Mouse (Mus musculus) limb, embryonic 12.5 days (tissue): ENCODE measurements around the gene Hist1h2bj. TPM values are rescaled to one million over a fixed set of nuclear protein-coding genes. Genes with fewer than 3 reads are reported as not detected.

ENCODE experiments used
- ATAC-seq: fragments of 200-750 bp; cut with Nextera tagmentation; 2 replicates; pipeline ENCODE4 v1.8.0; 2017; ENCODE audit warnings: low read depth, moderate TSS enrichment; ENCODE audit not compliant: insufficient number of reproducible peaks, insufficient read depth, low FRiP score, low TSS enrichment
- H3K27ac ChIP-seq: fragments of 300-500 bp; sonication (generic); 2 replicates; pipeline ENCODE4 v1.5.1; 2016; ENCODE audit warnings: mild to moderate bottlenecking, moderate library complexity
- H3K27me3 ChIP-seq: fragments of 300-500 bp; sonication (generic); 2 replicates; pipeline ENCODE4 v1.6.1; 2016; ENCODE audit warnings: mild to moderate bottlenecking, moderate library complexity
- H3K36me3 ChIP-seq: fragments of 300-500 bp; sonication (generic); 2 replicates; pipeline ENCODE4 v1.6.1; 2016; ENCODE audit warnings: mild to moderate bottlenecking, moderate library complexity
- H3K4me1 ChIP-seq: fragments of 300-500 bp; sonication (generic); replicated peaks from 2 replicates; pipeline ENCODE4 v1.6.1; 2016
- H3K4me2 ChIP-seq: fragments of 300-500 bp; sonication (generic); 2 replicates; pipeline ENCODE4 v1.6.1; 2016; ENCODE audit warnings: mild to moderate bottlenecking, moderate library complexity
- H3K4me3 ChIP-seq: fragments of 300-500 bp; sonication (generic); replicated peaks from 2 replicates; pipeline ENCODE4 v1.5.1; 2016; ENCODE audit warnings: mild to moderate bottlenecking
- H3K9ac ChIP-seq: fragments of 300-500 bp; sonication (generic); replicated peaks from 2 replicates; pipeline ENCODE4 v1.6.1; 2016; ENCODE audit warnings: mild to moderate bottlenecking, moderate library complexity
- H3K9me3 ChIP-seq: fragments of 300-500 bp; sonication (generic); 2 replicates; pipeline ENCODE4 v1.6.1; 2016; ENCODE audit warnings: mild to moderate bottlenecking, moderate library complexity
- WGBS: fragments of 180-500 bp; shearing (Covaris S2); methylation state at CpG from one replicate; pipeline ENCODE4 v1.1.7; 2016; 5-methylcytosine and 5-hydroxymethylcytosine counted together
- polyA plus RNA-seq: library from polyadenylated mRNA; unstranded; fragments of >200 nt; fragmentation: Nextera tagmentation; extraction: Ambion mirVana; gene quantifications from 2 replicates; pipeline ENCODE4 v1.2.1, GENCODE M21; 2016

Gene Hist1h2bj
- polyA plus RNA-seq, 1 experiment from 2014 or later: 28.8 TPM

DNA sequence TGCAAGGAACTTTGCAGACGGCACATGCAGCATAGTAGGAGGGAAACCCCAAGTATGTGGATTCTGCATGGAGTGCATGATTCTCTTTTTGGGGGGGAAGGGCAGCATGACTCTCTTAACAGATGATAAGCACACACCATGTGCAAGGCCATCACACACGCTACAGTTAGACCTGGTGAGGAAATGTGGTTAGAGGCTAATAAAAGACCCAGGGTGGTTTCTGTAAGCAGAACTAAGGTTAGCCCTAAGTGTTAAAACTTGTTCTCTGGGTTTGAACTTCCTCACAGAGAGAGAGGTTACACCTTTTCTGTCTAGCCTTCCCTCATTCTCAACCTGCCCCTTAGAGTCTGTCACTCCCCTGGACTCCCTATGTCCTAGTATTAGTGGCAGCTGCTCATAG, 41.7 kb upstream of the Hist1h2bj start:
- WGBS: 51% methylated on average over 2 of the region's 2 CpGs
- Histone ChIP-seq H3K4me3 (no peak overlapping the region), H3K27me3 (peaks cover 99% of the 10 kb centered on the region), H3K36me3 (no peaks in the 10 kb centered on the region), H3K4me2 (no peak overlapping the region), H3K9me3 (no peaks in the 10 kb centered on the region), H3K27ac (no peak overlapping the region), H3K4me1 (peaks cover 17% of the 10 kb centered on the region), H3K9ac (no peak overlapping the region)
- ATAC-seq: no peak

DNA sequence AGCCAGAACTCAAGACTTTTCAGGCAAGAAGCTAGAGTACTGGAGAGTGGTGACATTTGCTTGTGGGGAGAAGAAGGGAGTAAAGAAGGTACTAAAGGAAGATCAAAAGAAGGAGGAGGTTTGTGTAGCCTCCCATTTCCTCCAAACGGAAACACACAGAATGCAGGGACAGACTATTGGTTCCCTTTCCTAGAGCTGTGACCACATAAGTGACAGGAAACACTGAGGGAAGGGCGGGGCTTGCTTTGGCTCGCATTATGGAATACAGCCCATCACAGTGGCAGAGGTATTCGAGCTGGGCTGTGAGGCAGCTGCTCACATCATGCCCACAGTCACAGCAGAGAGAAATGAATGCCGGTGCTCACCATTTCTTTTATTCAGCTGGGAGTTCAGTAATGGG, 41.2 kb upstream of the Hist1h2bj start:
- no peak for ATAC-seq
- Histone ChIP-seq H3K4me2 (no peak overlapping the region), H3K36me3 (no peaks in the 10 kb centered on the region), H3K27ac (no peak overlapping the region), H3K4me3 (no peak overlapping the region), H3K4me1 (peaks cover 19% of the 10 kb centered on the region), H3K27me3 (peaks cover 99% of the 10 kb centered on the region), H3K9ac (no peak overlapping the region), H3K9me3 (no peaks in the 10 kb centered on the region)
- WGBS: 20% methylated on average over 5 of the region's 5 CpGs

DNA sequence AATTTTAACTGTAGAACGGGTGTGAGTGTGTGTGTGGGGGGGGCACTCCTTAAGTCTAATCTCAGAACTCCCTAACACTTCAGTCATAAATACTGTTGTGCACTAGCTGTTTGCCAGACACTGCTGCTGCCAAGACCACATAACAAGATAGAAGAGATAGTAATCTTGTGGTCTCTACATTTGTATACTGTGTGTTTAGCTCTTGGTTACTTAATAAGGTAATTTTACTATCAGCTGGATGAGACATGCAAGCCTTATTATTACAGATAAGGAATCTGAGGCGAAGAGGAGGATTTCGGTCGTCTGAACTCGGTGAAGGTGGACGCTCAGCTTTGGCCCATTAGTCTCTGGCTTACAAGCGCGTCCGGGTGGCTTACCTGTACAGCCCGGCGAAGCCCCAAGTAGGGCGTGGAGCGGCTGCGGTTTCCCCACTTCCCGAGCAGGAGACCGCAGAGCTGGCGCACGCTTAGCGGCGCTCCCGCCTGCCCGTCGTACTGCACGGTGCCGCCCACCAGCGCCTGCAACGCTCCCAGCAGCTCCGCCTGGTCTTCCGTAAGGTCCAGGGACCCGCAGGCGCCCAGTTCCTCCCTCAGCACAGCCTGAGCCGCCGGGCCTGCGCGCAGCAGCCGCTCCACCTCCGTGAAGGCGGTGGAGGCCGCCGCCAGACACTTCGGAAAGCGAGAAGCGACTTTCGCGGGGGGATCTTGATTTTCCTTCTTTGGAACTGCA, 37.2 kb upstream of the Hist1h2bj start:
- under 1% methylated on average over 45 of the region's 45 CpGs for WGBS
- Histone ChIP-seq H3K4me2 (peak overlapping the region; percentile 93), H3K9ac (peak overlapping the region; percentile 55), H3K4me3 (peak overlapping the region; percentile 53), H3K36me3 (no peaks in the 10 kb centered on the region), H3K9me3 (no peaks in the 10 kb centered on the region), H3K27me3 (peaks cover 100% of the 10 kb centered on the region), H3K4me1 (peaks cover 15% of the 10 kb centered on the region), H3K27ac (no peak overlapping the region)
- peak; percentile 79 for ATAC-seq

DNA sequence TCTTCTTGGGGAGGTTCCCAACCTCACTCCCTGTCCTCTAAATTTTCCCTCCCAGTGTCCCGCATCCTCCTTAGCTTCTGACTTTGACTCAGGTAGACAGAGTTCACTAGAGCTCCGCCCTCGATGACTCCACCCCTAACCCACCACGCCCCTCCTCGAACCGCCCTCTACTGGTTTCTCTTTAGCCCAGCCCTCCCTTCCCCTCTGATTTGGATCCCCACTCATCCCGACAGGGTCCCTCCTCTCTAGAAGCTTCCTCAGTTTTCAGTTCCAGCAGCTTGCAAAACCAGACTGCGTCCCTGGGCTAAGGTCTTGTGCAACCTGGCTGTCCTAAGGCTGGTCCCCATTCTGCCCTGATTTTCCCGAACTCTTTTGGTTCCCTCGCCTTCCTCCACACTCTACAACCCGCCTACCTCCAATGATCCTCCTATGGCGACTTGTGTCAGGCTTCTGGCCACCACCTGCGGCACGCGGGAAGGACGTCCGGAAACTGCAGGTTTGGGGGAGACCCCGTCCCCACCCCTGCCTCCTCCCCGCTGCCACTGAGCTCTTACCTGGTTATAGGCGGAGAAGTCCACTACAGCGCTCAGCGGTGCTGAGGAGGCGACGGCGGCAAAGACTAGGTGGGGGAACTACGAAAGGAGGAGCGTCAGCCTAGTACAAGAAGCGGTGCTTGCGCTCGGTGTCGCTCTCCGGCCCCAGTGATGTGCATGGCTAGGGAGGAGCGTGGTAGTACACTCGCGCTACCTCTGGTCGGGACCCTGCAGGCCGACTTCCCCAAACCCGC, 36.5 kb upstream of the Hist1h2bj start:
- peaks cover 15% of the 10 kb centered on the region for H3K4me1 ChIP-seq
- under 1% methylated on average over 38 of the region's 38 CpGs for WGBS
- H3K9me3 ChIP-seq: no peaks in the 10 kb centered on the region
- peak overlapping the region; percentile 93 for H3K4me2 ChIP-seq
- ATAC-seq: peak; percentile 80; the same call in 1 of the 2 replicates
- no peaks in the 10 kb centered on the region for H3K36me3 ChIP-seq
- H3K27ac ChIP-seq: no peak overlapping the region
- peaks cover 98% of the 10 kb centered on the region for H3K27me3 ChIP-seq
- H3K4me3 ChIP-seq: peak overlapping the region; percentile 53
- peak overlapping the region; percentile 44 for H3K9ac ChIP-seq

DNA sequence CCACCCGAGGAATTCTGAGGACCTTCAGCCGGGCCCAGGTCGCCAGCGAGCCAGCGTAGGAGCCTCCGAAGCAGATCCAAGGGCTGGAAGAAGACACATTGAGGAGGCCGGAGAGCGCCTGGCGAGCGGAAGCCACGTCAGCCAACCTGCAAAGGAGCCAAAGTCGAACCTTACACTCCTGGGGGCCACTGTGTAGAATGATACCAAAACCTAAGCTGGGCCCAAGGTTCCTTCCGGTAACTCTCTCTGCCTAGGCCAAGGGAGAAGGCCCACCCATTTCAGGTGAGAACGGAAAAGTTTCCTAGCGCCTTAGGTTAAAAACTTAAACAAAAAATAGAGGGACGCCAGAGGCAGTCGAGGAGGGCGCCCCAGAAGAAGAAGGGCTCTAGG, 35.9 kb upstream of the Hist1h2bj start:
- Histone ChIP-seq H3K4me1 (peaks cover 15% of the 10 kb centered on the region), H3K9ac (peak overlapping the region; percentile 44; the same call in 1 of the 2 replicates), H3K27ac (no peak overlapping the region), H3K27me3 (peaks cover 96% of the 10 kb centered on the region), H3K9me3 (no peaks in the 10 kb centered on the region), H3K4me2 (peak overlapping the region; percentile 93), H3K4me3 (peak overlapping the region; percentile 53), H3K36me3 (no peaks in the 10 kb centered on the region)
- 2% methylated on average over 18 of the region's 18 CpGs for WGBS
- ATAC-seq: no peak

DNA sequence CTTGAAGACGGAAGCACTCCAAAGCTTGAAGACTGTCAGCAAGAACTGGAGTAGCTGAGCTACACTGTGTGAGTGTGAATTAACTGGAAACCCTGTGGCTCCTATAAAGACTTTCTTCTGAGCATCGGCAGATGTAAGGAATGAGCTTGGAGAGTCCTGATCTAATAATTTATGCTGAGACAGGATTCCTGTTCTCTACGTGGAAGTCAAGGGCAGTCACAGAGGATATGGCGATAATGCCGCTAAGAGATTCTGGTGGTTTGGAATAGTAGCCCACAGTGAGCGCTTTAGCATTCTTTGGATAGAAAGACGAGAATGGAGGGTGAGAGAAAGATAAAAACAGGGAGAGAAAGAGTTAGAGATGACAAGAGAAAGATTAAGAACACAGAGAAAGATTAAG, 35.1 kb upstream of the Hist1h2bj start:
- Histone ChIP-seq H3K36me3 (no peaks in the 10 kb centered on the region), H3K27me3 (peaks cover 95% of the 10 kb centered on the region), H3K4me2 (no peak overlapping the region), H3K4me3 (no peak overlapping the region), H3K9me3 (no peaks in the 10 kb centered on the region), H3K4me1 (peaks cover 15% of the 10 kb centered on the region), H3K27ac (no peak overlapping the region), H3K9ac (no peak overlapping the region)
- ATAC-seq: no peak
- WGBS: 42% methylated on average over 7 of the region's 7 CpGs

DNA sequence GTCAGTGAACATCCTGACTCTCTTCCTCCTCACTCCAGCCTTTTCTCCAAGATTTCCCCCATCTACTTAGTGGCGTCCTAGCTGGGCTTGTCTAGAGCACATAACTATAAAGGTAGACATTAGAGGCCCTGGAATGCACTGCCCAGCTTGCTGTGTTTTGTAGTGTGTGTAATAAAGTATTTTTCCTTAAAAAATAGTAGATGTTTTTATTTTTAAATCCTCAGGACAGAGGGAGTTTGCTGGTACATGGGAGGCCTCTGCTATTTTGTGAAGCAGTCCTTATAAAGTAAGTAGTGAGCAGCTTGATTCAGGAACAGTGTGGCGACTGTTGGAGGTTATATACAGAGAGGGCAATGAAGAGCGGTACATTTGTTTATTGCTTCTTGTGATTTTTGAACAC, 34.3 kb upstream of the Hist1h2bj start:
- 69% methylated on average over 3 of the region's 3 CpGs for WGBS
- Histone ChIP-seq H3K27ac (no peak overlapping the region), H3K36me3 (no peaks in the 10 kb centered on the region), H3K4me2 (no peak overlapping the region), H3K9ac (no peak overlapping the region), H3K9me3 (no peaks in the 10 kb centered on the region), H3K4me3 (no peak overlapping the region), H3K4me1 (peaks cover 15% of the 10 kb centered on the region), H3K27me3 (peaks cover 92% of the 10 kb centered on the region)
- no peak for ATAC-seq

DNA sequence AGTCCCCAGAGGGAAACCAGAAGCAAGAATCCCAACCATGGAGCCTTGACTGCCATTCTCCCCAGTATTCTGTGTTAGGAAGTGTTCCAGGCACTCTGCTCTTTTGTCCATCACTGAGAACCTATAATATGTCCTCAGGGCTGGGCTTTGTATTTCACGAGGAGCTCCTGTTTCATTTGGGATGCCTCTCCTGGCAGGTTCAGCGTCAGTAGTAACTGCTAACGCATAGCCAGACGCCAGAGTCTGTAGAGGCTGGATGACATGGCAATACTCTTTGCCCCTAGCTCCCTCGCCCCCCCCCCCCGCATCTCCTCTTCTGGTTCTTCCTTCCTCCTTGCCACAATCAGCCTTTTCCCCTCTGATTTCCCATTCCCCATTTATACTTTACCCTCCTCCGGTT, 33.4 kb upstream of the Hist1h2bj start, which contains the start of gene Prss16:
TSS of gene Prss16 (minus strand) at position 101 of the 400 bp plus-strand sequence.
- Histone ChIP-seq H3K36me3 (no peaks in the 10 kb centered on the region), H3K9me3 (no peaks in the 10 kb centered on the region), H3K27ac (no peak within 1 kb of the TSS), H3K27me3 (peaks cover 92% of the 10 kb centered on the region), H3K4me1 (peaks cover 15% of the 10 kb centered on the region), H3K9ac (no peak within 1 kb of the TSS), H3K4me2 (no peak within 1 kb of the TSS), H3K4me3 (no peak within 1 kb of the TSS)
- ATAC-seq: no peak
- WGBS: 23% methylated on average over 5 of the region's 7 CpGs

DNA sequence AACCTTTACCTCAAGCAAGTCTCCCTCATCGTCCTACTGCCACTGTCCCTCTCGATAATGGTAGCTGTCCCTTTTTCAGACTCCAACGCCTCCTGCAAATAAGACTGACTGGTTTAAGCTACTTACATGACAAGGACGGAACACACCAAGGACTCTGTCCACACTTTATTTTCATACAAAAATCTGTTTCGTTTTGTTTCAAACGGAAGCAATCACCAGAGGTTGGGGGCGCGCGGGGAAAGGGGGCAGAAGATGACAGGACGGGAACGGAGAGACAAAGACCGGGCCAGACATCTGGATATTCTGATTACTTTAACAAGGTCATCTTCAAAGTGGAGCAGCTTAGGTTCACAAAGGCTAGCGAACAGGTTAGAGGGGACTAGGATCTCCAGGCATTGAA, 29.3 kb upstream of the Hist1h2bj start:
- peaks cover 79% of the 10 kb centered on the region for H3K27me3 ChIP-seq
- WGBS: 17% methylated on average over 13 of the region's 13 CpGs
- ATAC-seq: no peak

DNA sequence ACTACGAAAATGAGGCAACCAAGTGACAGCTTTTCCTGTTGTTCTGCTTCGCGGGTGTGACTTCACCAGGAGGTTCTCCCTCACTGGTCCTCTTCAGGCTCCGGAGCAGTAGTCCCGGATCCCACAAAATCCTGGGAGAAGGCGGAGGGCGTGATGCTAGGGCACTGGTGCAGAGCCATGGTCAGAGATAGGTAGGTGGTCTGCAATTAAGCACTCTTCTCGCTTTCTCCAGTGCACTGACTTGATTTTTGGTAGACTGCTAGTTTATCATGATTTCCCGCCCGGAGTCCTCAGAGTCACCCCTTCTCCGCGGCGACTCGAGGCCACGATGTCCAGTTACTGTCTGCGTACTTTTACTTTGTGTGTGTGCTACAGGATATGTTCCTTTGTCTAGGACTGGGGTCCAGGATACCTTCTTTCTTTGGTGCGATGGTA, 28.6 kb upstream of the Hist1h2bj start:
- Histone ChIP-seq H3K27ac (no peak overlapping the region), H3K9me3 (no peaks in the 10 kb centered on the region), H3K4me3 (peak overlapping the region; percentile 18; the same call in 1 of the 2 replicates), H3K4me1 (no peaks in the 10 kb centered on the region; the same call in 1 of the 2 replicates), H3K27me3 (peaks cover 79% of the 10 kb centered on the region), H3K9ac (no peak overlapping the region), H3K4me2 (peak overlapping the region; percentile 32), H3K36me3 (no peaks in the 10 kb centered on the region)
- no peak for ATAC-seq
- 17% methylated on average over 17 of the region's 17 CpGs for WGBS

More for the DNA sequence above, 29.3 kb upstream of the Hist1h2bj start:
- Histone ChIP-seq H3K36me3 (no peaks in the 10 kb centered on the region), H3K4me1 (no peaks in the 10 kb centered on the region; the same call in 1 of the 2 replicates), H3K4me3 (no peak overlapping the region), H3K9me3 (no peaks in the 10 kb centered on the region), H3K4me2 (no peak overlapping the region), H3K27ac (no peak overlapping the region), H3K9ac (no peak overlapping the region)
